Mouse (Mus musculus) hindbrain, embryonic 15.5 days (tissue): ENCODE data around the gene Corin. TPM values are rescaled to one million over a fixed set of nuclear protein-coding genes. Genes with fewer than 3 reads are reported as not detected.

Experiments used
- polyA plus RNA-seq: library from polyadenylated mRNA; unstranded; fragments of >200 nt; fragmentation: Nextera tagmentation; extraction: Ambion mirVana; gene quantifications from 2 replicates; pipeline ENCODE4 v1.2.1, GENCODE M21; 2015

The Corin gene
- polyA plus RNA-seq, 1 experiment from 2014 or later, result 2.7 TPM

Other genes starting within 250 kb of the Corin start
- gene Nfxl1, start 55.2 kb upstream of the Corin start, polyA plus RNA-seq, result 12.0 and 13.6 TPM in 2 replicates
- 5.0 TPM in 2 replicates for gene Zar1, start 76.8 kb upstream of the Corin start, polyA plus RNA-seq
- gene Gm5868, start 83.1 kb upstream of the Corin start, polyA plus RNA-seq, result 7.5 and 8.1 TPM in 2 replicates
- not detected in 2 replicates for gene Cnga1, start 139.8 kb upstream of the Corin start, polyA plus RNA-seq
- 0.83 and 1.3 TPM in 2 replicates for gene Nipal1, start 143.3 kb upstream of the Corin start, polyA plus RNA-seq
- gene Txk, start 248.3 kb upstream of the Corin start, polyA plus RNA-seq, result 0.16 and 0.17 TPM in 2 replicates